Mouse (Mus musculus) cortical plate, adult 2 months (tissue): Measurements from ENCODE around the gene Rep15.

Source experiments
- CTCF ChIP-seq: fragments of 200-500 bp; IDR thresholded peaks from 2 replicates; pipeline ENCODE4 v1.5.1; 2011; ENCODE audit warnings: mild to moderate bottlenecking, control low read depth, low read length; ENCODE audit not compliant: insufficient read depth; ENCODE audit errors: extremely low read depth
- POLR2A ChIP-seq: fragments of 200-500 bp; IDR thresholded peaks from 2 replicates; pipeline ENCODE4 v1.6.1; 2011; ENCODE audit warnings: mild to moderate bottlenecking, low read length, control low read depth; ENCODE audit not compliant: insufficient read depth; ENCODE audit errors: extremely low read depth

DNA sequence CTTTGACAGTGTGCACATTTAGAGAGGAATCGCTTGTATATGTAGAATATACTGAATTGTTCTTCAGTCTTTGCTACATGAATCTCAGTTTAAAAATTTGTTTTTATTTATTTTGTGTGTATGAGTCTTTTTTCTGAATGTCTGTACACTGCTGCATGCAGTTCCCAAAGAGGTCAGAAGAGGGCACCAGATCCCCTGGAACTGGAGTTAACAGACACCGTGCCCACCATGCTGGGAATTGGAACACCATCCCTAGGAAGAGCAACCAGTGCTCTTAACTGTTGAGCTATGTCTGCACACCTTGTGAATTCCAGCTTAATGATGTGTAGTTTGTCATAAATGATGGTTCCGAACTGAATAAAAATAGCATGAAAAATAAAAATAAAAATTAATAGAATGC is 24.2 kb upstream of the Rep15 start:
- TF ChIP-seq POLR2A, result no peak
- TF ChIP-seq CTCF, result peak; percentile 66
